Mouse (Mus musculus) heart, adult 2 months (tissue): ENCODE measurements around the gene Pole3.

ENCODE experiments used
- CTCF ChIP-seq: fragments of 200-600 bp; IDR thresholded peaks from 2 replicates; pipeline ENCODE4 v1.8.1; 2022; ENCODE audit warnings: antibody characterized with exemption, mild to moderate bottlenecking, moderate library complexity
- POLR2A ChIP-seq: fragments of 200-500 bp; IDR thresholded peaks from 2 replicates; pipeline ENCODE4 v1.6.1; 2011; ENCODE audit warnings: mild to moderate bottlenecking, low read depth, low read length, control low read depth; ENCODE audit not compliant: insufficient read depth

DNA sequence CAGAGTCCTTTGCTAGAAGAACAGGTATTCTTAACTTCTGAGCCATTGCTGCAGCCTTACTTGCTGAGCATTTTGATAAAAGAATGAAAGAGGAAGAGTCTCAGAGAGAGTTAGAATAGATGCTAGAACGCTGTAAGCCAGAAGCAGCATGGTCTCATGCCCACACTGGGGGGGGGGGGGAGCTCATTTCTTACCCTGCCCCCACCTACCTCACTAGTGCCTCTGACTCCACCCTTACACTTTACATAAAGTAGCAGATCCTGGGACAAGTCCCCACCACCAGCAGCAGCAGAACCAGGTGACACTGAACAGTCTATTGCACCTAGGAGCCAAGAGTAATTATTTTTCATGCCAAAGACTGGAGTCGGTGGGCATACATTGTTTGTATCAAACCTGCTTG, 49.7 kb downstream of the Pole3 start:
- TF ChIP-seq CTCF (no peak), POLR2A (no peak)
